Mouse (Mus musculus): ENCODE results near the gene Nsf.

Nsf gene

GRCm38 (mm10) chr11:103772505-103773386 is 181.1 kb downstream of the Nsf start:
- no peak for DNase-seq (ENCODE audit: low spot score)

All from ovary, postnatal 10 days (tissue).